Mouse (Mus musculus) stomach, embryonic 14.5 days (tissue): ENCODE results near the gene Lhx1. TPM values are rescaled to one million over a fixed set of nuclear protein-coding genes. Genes with fewer than 3 reads are reported as not detected.

Source experiments
- ATAC-seq: fragments of 200-750 bp; cut with Nextera tagmentation; 2 replicates; pipeline ENCODE4 v1.8.0; 2017; ENCODE audit warnings: low read depth, moderate TSS enrichment; ENCODE audit not compliant: insufficient number of reproducible peaks, insufficient read depth, low FRiP score
- H3K27ac ChIP-seq: fragments of 300-500 bp; sonication (generic); 2 replicates; pipeline ENCODE4 v1.5.1; 2014; ENCODE audit warnings: mild to moderate bottlenecking, low read length, moderate library complexity, mixed read lengths
- H3K27me3 ChIP-seq: fragments of 300-500 bp; sonication (generic); 2 replicates; pipeline ENCODE4 v1.6.1; 2014; ENCODE audit warnings: low read length, control low read depth, mixed read lengths; ENCODE audit not compliant: control insufficient read depth, insufficient read depth
- H3K36me3 ChIP-seq: fragments of 300-500 bp; sonication (generic); 2 replicates; pipeline ENCODE4 v1.6.1; 2014; ENCODE audit warnings: mild to moderate bottlenecking, control low read depth, low read length, moderate library complexity, mixed read lengths; ENCODE audit not compliant: control insufficient read depth, insufficient read depth
- H3K4me1 ChIP-seq: fragments of 300-500 bp; sonication (generic); 2 replicates; pipeline ENCODE4 v1.6.1; 2014; ENCODE audit warnings: low read length, control low read depth, mixed read lengths; ENCODE audit not compliant: control insufficient read depth, insufficient read depth
- H3K4me2 ChIP-seq: fragments of 300-500 bp; sonication (generic); replicated peaks from 2 replicates; pipeline ENCODE4 v1.6.1; 2014; ENCODE audit warnings: low read depth, low read length, control low read depth
- H3K4me3 ChIP-seq: fragments of 300-500 bp; sonication (generic); 2 replicates; pipeline ENCODE4 v1.5.1; 2014; ENCODE audit warnings: low read depth, low read length, control low read depth
- H3K9ac ChIP-seq: fragments of 300-500 bp; sonication (generic); replicated peaks from 2 replicates; pipeline ENCODE4 v1.6.1; 2014; ENCODE audit warnings: low read depth, mild to moderate bottlenecking, control low read depth, low read length, moderate library complexity, mixed read lengths
- H3K9me3 ChIP-seq: fragments of 300-500 bp; sonication (generic); 2 replicates; pipeline ENCODE4 v1.6.1; 2016; ENCODE audit warnings: low read depth, low read length, control low read depth; ENCODE audit not compliant: control insufficient read depth
- WGBS: fragments of 180-500 bp; shearing (Covaris S2); extraction: QIAGEN DNeasy Blood & Tissue Kit; methylation state at CpG from one replicate; pipeline ENCODE4 v1.1.7; 2014; 5-methylcytosine and 5-hydroxymethylcytosine counted together
- polyA plus RNA-seq: library from polyadenylated mRNA; unstranded; fragments of >200 nt; fragmentation: Nextera tagmentation; extraction: Ambion mirVana; gene quantifications from 2 replicates; pipeline ENCODE4 v1.2.1, GENCODE M21; 2014

Gene Lhx1
- polyA plus RNA-seq, 1 experiment from 2014 or later: 0.06 TPM

DNA sequence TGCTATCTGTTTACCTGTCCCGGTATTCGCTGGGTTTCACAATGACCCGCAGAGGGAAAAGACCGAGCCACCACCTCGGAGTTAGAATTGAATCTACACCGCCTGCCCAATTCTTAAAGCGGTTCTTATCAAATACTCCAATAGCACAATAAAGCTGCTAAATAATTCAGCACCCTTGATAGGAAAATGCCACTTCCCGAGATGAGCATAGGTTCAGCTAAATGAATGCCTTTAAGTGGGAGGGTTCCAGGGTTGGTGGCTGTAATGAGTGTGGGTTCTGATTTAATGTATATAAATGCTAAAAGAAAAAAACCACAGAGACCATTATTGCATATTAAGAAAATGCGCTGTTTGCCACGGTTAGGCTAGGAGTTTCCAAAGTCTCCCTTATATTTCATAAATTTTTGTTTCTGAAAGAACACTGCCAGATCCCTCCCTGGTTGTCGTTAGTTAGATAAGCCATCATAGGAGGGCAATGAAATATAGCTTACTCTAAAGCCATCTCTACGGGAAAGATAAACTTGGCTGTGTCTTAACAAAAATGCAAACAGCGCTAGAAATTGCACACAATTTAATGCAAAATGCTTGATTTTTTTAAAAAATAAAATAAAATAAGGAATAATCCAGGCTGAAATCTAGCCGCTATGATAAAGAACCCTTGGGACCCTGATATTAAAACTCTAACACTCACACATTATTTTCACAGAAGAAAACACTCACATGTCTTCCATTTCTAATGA is 8.7 kb downstream of the Lhx1 start:
- no peaks in the 10 kb centered on the region for H3K9me3 ChIP-seq
- 0 out of 2 replicates have a peak, but pooled peaks cover 4% of the 10 kb centered on the region for H3K4me1 ChIP-seq
- peaks cover 48% of the 10 kb centered on the region for H3K27me3 ChIP-seq
- no peaks in the 10 kb centered on the region for H3K36me3 ChIP-seq
- no peak overlapping the region for H3K9ac ChIP-seq
- H3K27ac ChIP-seq: no peak overlapping the region
- WGBS: 14% methylated on average over 14 of the region's 14 CpGs
- no peak overlapping the region for H3K4me2 ChIP-seq
- ATAC-seq: no peak
- H3K4me3 ChIP-seq: no peak overlapping the region

DNA sequence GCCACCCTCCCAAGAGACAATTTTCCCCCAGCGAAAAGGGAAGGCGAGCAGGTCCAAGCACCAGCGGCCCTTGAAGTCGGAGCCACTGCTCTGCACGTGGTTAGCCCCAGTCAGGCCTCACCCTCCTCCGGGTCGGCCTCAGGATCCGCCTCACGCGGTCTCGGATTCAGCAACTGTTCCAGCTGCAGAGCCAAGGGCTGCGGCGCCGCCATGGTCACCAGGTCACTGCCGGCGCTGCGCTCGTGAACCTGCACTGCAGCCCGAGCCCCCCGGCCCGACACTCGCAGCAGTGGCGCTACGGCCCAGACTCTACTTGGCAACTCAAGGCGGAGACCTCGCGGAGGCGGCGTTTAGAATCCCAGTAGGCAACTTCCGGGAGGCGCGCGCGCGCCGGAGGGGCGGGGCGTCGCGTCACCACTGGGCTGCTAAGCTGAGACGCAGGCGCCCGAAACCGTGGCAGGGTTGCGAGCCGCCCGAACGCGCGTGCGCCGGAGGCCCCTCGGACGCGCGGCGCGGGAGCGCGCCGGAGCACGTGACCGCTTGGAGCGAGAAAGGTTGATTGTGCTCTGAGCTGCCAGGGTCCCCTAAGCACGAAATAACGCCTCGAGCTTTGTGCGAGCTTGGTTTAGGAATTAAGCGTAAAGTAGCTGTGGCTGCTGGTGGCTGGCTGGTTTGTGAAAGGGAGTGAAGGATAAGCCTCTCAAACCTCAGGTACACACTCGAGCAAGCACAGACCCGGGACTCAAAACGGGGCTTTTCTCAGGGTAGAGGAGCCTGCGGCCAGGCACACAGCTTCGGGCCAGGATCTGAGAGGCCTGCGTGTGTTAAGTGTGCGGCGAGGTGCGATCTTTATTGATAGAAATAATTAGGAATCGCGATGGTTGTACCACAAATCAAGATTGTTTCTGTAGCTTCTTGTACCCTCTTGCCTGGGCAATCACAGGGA is 11.9 kb downstream of the Lhx1 start, which contains the start of gene Aatf:
Gene Aatf, minus strand, starts transcription at position 352 of the 946 bp plus-strand sequence.
- Histone ChIP-seq H3K4me3 (peak within 1 kb of the TSS; percentile 74), H3K36me3 (peaks cover 6% of the 10 kb centered on the region), H3K4me1 (0 out of 2 replicates have a peak, but pooled peaks cover 4% of the 10 kb centered on the region), H3K27ac (peak within 1 kb of the TSS; percentile 75), H3K9me3 (no peaks in the 10 kb centered on the region), H3K27me3 (peaks cover 22% of the 10 kb centered on the region), H3K9ac (peak within 1 kb of the TSS; percentile 77), H3K4me2 (peak within 1 kb of the TSS; percentile 83)
- peak; percentile 99 for ATAC-seq
- under 1% methylated on average over 80 of the region's 80 CpGs for WGBS

- Histone ChIP-seq H3K4me1 (0 out of 2 replicates have a peak, but pooled peaks cover 4% of the 10 kb centered on the region), H3K4me3 (peak overlapping the region; percentile 74; the same call in 1 of the 2 replicates), H3K27ac (no peak overlapping the region), H3K9ac (no peak overlapping the region), H3K36me3 (peaks cover 10% of the 10 kb centered on the region), H3K4me2 (no peak overlapping the region), H3K9me3 (no peaks in the 10 kb centered on the region), H3K27me3 (peaks cover 16% of the 10 kb centered on the region)
- ATAC-seq: no peak
- WGBS: 83% methylated on average over 1 of the region's 1 CpGs
Observed at GRCm38 (mm10) chr11:84512031-84512430, 13.3 kb downstream of the Lhx1 start.

DNA sequence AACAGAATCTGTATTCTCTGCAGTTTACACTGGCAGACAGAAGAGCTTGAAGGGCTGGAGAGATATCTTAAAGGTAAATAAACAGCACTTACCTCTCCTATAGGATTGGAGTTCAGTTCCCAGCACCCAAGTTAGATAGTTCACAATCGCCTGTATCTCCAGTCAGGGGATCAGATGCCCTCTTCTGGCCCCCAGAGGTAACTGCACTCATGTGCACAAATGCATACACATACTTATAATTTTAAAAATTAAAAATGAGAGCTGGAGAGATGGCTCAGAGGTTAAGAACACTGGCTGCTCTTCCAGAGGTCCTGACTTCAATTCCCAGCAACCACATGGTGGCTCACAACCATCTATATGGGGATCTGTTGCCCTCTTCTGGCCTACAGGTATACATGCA is 21.0 kb downstream of the Lhx1 start:
- no peak for ATAC-seq
- no peaks in the 10 kb centered on the region for H3K9me3 ChIP-seq
- H3K4me3 ChIP-seq: no peak overlapping the region
- H3K27ac ChIP-seq: no peak overlapping the region
- no peak overlapping the region for H3K9ac ChIP-seq
- 93% methylated on average over 1 of the region's 1 CpGs for WGBS
- H3K4me2 ChIP-seq: no peak overlapping the region
- H3K36me3 ChIP-seq: peaks cover 10% of the 10 kb centered on the region; the same call in 1 of the 2 replicates
- H3K27me3 ChIP-seq: no peaks in the 10 kb centered on the region
- H3K4me1 ChIP-seq: no peaks in the 10 kb centered on the region

GRCm38 (mm10) chr11:84497944-84498343 is 27.4 kb downstream of the Lhx1 start:
- 69% methylated on average over 2 of the region's 2 CpGs for WGBS
- Histone ChIP-seq H3K4me1 (no peaks in the 10 kb centered on the region), H3K9me3 (no peaks in the 10 kb centered on the region), H3K27ac (no peak overlapping the region), H3K27me3 (no peaks in the 10 kb centered on the region), H3K4me2 (no peak overlapping the region), H3K9ac (no peak overlapping the region), H3K4me3 (no peak overlapping the region), H3K36me3 (no peaks in the 10 kb centered on the region; the same call in 1 of the 2 replicates)
- ATAC-seq: no peak

DNA sequence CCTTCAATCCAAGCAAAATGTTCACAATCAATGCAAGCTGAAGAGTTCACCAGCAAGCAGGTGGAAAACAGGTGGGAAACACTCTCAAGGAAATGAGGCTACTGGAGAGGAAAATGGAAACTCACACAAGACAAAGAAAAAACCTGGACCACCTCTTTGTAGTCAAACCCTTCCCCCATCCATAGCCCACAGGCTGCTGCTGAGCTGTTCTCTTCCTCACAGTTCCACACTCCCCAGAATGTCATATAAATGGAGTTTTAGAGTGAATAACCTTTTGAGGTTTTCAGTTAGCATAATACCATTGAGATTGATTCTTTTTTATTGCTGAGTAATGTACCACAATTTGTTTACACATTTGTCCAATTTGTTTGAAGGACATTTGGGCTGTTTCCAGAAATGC is 28.4 kb downstream of the Lhx1 start:
- Histone ChIP-seq H3K9ac (no peak overlapping the region), H3K27ac (no peak overlapping the region), H3K36me3 (peaks cover 3% of the 10 kb centered on the region), H3K4me1 (no peaks in the 10 kb centered on the region), H3K4me2 (no peak overlapping the region), H3K27me3 (no peaks in the 10 kb centered on the region), H3K4me3 (no peak overlapping the region), H3K9me3 (no peaks in the 10 kb centered on the region)
- no peak for ATAC-seq

DNA sequence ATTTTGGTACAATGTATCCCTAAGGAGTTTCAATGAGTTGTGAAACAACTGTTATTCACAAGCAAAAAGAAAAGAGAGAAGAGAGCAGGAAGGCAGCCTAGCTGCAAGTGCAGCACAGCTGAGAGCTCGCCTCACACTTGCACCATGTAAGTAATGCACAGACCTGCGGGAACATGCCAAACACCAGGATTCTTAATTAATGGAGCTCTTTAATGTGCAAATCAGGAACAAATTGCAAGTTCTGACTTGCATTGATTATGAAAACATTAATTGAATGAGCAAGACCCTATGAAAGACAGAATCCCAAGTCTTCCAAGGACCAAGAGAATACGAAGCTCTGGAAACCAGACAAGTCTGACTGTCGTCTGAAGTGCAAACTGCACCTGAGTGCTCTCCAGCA is 29.6 kb downstream of the Lhx1 start:
- no peak overlapping the region for H3K4me3 ChIP-seq
- ATAC-seq: no peak
- 62% methylated on average over 4 of the region's 4 CpGs for WGBS

GRCm38 (mm10) chr11:84481661-84482060 is 43.7 kb downstream of the Lhx1 start:
- H3K4me1 ChIP-seq: 0 out of 2 replicates have a peak, but pooled peaks cover 4% of the 10 kb centered on the region
- H3K27me3 ChIP-seq: no peaks in the 10 kb centered on the region
- no peak overlapping the region for H3K4me2 ChIP-seq
- no peak overlapping the region for H3K9ac ChIP-seq
- no peak overlapping the region for H3K27ac ChIP-seq
- WGBS: 57% methylated on average over 7 of the region's 7 CpGs
- ATAC-seq: no peak
- no peaks in the 10 kb centered on the region for H3K36me3 ChIP-seq
- no peaks in the 10 kb centered on the region for H3K9me3 ChIP-seq
- H3K4me3 ChIP-seq: no peak overlapping the region

More for the DNA sequence above, 29.6 kb downstream of the Lhx1 start:
- Histone ChIP-seq H3K4me1 (no peaks in the 10 kb centered on the region), H3K4me2 (no peak overlapping the region), H3K36me3 (peaks cover 11% of the 10 kb centered on the region), H3K27me3 (no peaks in the 10 kb centered on the region), H3K9ac (no peak overlapping the region), H3K9me3 (no peaks in the 10 kb centered on the region), H3K27ac (no peak overlapping the region)
